Mouse (Mus musculus) CH12.LX (cell line): ENCODE measurements around the gene Glis3. TPM values are rescaled to one million over a fixed set of nuclear protein-coding genes. Genes with fewer than 3 reads are reported as not detected.

ENCODE experiments used
- DNase-seq: peaks from one replicate; pipeline ENCODE4 v3.0.0-alpha.2; 2013; ENCODE audit errors: extremely low read depth
- H3K27ac ChIP-seq: 2 replicates; pipeline ENCODE4 v1.5.1; 2012; ENCODE audit warnings: low read depth, mild to moderate bottlenecking, control low read depth, moderate library complexity; ENCODE audit not compliant: insufficient read depth
- H3K27me3 ChIP-seq: replicated peaks from 2 replicates; pipeline ENCODE3; 2012; ENCODE audit warnings: inconsistent platforms
- H3K36me3 ChIP-seq, 2 experiments: replicated peaks in 1 of 2; 2 replicates each; pipeline versions ENCODE3 to v1.6.1; 2012; ENCODE audit warnings: inconsistent platforms in 1 of 2, low read length in 1 of 2, mild to moderate bottlenecking in 1 of 2, mixed read lengths in 1 of 2, moderate library complexity in 1 of 2; ENCODE audit not compliant: control insufficient read depth in 1 of 2, insufficient read depth in 1 of 2
- H3K4me1 ChIP-seq, 2 experiments: 2 replicates each; pipeline ENCODE4 v1.6.1; 2012; ENCODE audit warnings: inconsistent platforms in 1 of 2, moderate library complexity in 1 of 2; ENCODE audit not compliant: insufficient read depth in 2 of 2, control insufficient read depth in 1 of 2
- H3K4me2 ChIP-seq: 2 replicates; pipeline ENCODE4 v1.6.1; 2012; ENCODE audit warnings: low read depth, mild to moderate bottlenecking, control low read depth; ENCODE audit not compliant: poor library complexity, insufficient read depth, severe bottlenecking
- H3K4me3 ChIP-seq, 3 experiments: fragments of 150-350 bp in 1 of 3; sonication (generic) in 1 of 3; replicated peaks in 1 of 3; 2 replicates each; pipeline versions ENCODE3 to v1.5.1; 2011 to 2012; ENCODE audit warnings: low read depth in 2 of 3, low read length in 2 of 3, mild to moderate bottlenecking in 2 of 3, moderate library complexity in 2 of 3, control low read depth in 1 of 3, improper control_type of control experiment in 1 of 3, inconsistent platforms in 1 of 3, mixed read lengths in 1 of 3; ENCODE audit not compliant: poor library complexity in 1 of 3
- H3K79me2 ChIP-seq: replicated peaks from 2 replicates; pipeline ENCODE4 v1.6.1; 2012; ENCODE audit warnings: mild to moderate bottlenecking, moderate library complexity; ENCODE audit not compliant: control insufficient read depth, poor library complexity, insufficient read depth, severe bottlenecking; ENCODE audit errors: extremely low read depth
- H3K9ac ChIP-seq: 2 replicates; pipeline ENCODE4 v1.6.1; 2012; ENCODE audit warnings: low read depth, mild to moderate bottlenecking, control low read depth, moderate library complexity; ENCODE audit not compliant: insufficient read depth
- H3K9me3 ChIP-seq: replicated peaks from 2 replicates; pipeline ENCODE3; 2012; ENCODE audit warnings: low read length, inconsistent platforms, mixed read lengths
- CTCF ChIP-seq, 2 experiments: IDR thresholded peaks in 1 of 2; conservative IDR thresholded peaks in 1 of 2; 2 replicates each; pipeline ENCODE4 v1.5.1; 2011 to 2012; ENCODE audit warnings: low read depth in 2 of 2, low read length in 2 of 2, improper control_type of control experiment in 1 of 2, inconsistent platforms in 1 of 2, mild to moderate bottlenecking in 1 of 2, moderate library complexity in 1 of 2
- EP300 ChIP-seq: IDR thresholded peaks from 2 replicates; pipeline ENCODE4 v1.6.1; 2011; ENCODE audit warnings: low read length, improper control_type of control experiment
- ETS1 ChIP-seq: conservative IDR thresholded peaks from 2 replicates; pipeline ENCODE4 v1.6.1; 2012; ENCODE audit warnings: low read depth, mild to moderate bottlenecking, inconsistent platforms, low read length, improper control_type of control experiment, moderate library complexity
- GABPA ChIP-seq: IDR thresholded peaks from 2 replicates; pipeline ENCODE4 v1.6.1; 2012; ENCODE audit warnings: low read depth, low read length, improper control_type of control experiment, inconsistent platforms; ENCODE audit not compliant: insufficient replicate concordance
- IRF4 ChIP-seq: IDR thresholded peaks from 2 replicates; pipeline ENCODE4 v1.6.1; 2014; ENCODE audit warnings: low read depth, mild to moderate bottlenecking, inconsistent platforms, low read length, improper control_type of control experiment
- JUND ChIP-seq: conservative IDR thresholded peaks from 2 replicates; pipeline ENCODE4 v1.6.1; 2011; ENCODE audit warnings: low read depth, low read length, improper control_type of control experiment
- KAT2A ChIP-seq: IDR thresholded peaks from 2 replicates; pipeline ENCODE4 v1.6.1; 2012; ENCODE audit warnings: low read length, improper control_type of control experiment, inconsistent platforms; ENCODE audit not compliant: insufficient replicate concordance
- MAFK ChIP-seq: IDR thresholded peaks from 2 replicates; pipeline ENCODE4 v1.6.1; 2011; ENCODE audit warnings: low read length, improper control_type of control experiment; ENCODE audit not compliant: insufficient replicate concordance
- MAZ ChIP-seq: IDR thresholded peaks from 2 replicates; pipeline ENCODE4 v1.6.1; 2012; ENCODE audit warnings: low read depth, mild to moderate bottlenecking, inconsistent platforms, low read length, improper control_type of control experiment, moderate library complexity
- MEF2A ChIP-seq: IDR thresholded peaks from 2 replicates; pipeline ENCODE4 v1.6.1; 2014; ENCODE audit warnings: low read depth, mild to moderate bottlenecking, inconsistent platforms, low read length, improper control_type of control experiment, borderline replicate concordance
- MXI1 ChIP-seq: IDR thresholded peaks from 2 replicates; pipeline ENCODE4 v1.6.1; 2011; ENCODE audit warnings: mild to moderate bottlenecking, low read depth, low read length, improper control_type of control experiment
- MYC ChIP-seq: IDR thresholded peaks from 2 replicates; pipeline ENCODE4 v1.6.1; 2011; ENCODE audit warnings: low read depth, mild to moderate bottlenecking, improper control_type of control experiment, low read length
- POLR2A ChIP-seq: IDR thresholded peaks from 2 replicates; pipeline ENCODE4 v1.6.1; 2011; ENCODE audit warnings: low read depth, mild to moderate bottlenecking, improper control_type of control experiment, low read length
- RAD21 ChIP-seq: IDR thresholded peaks from 2 replicates; pipeline ENCODE4 v1.6.1; 2011; ENCODE audit warnings: low read depth, mild to moderate bottlenecking, low read length, improper control_type of control experiment, moderate library complexity
- TCF12 ChIP-seq: IDR thresholded peaks from 2 replicates; pipeline ENCODE4 v1.6.1; 2014; ENCODE audit warnings: low read depth, mild to moderate bottlenecking, inconsistent platforms, low read length, improper control_type of control experiment
- UBTF ChIP-seq: IDR thresholded peaks from 2 replicates; pipeline ENCODE4 v1.6.1; 2012; ENCODE audit warnings: low read depth, mild to moderate bottlenecking, inconsistent platforms, low read length, improper control_type of control experiment, moderate library complexity
- ZC3H11A ChIP-seq: IDR thresholded peaks from 2 replicates; pipeline ENCODE4 v1.6.1; 2012; ENCODE audit warnings: low read depth, mild to moderate bottlenecking, inconsistent platforms, low read length, improper control_type of control experiment
- ZKSCAN1 ChIP-seq: IDR thresholded peaks from 2 replicates; pipeline ENCODE4 v1.6.1; 2012; ENCODE audit warnings: low read depth, inconsistent platforms, low read length, improper control_type of control experiment, borderline replicate concordance
- dilution Hi-C: fragments of 300-500 bp; cut with MboI; formaldehyde crosslinking; loops from 2 replicates; pipeline ENCODE4 v1.14.3; 2020; ENCODE audit warnings: low sequenced_read_pairs; ENCODE audit not compliant: extremely low pct_unique_long_range_greater_than_20kb, extremely low pct_ligation_motif_present
- in situ Hi-C: fragments of 300-500 bp; cut with MboI; formaldehyde crosslinking; loops from 3 replicates; pipeline ENCODE4 v1.14.3; 2019; ENCODE audit warnings: low sequenced_read_pairs, low pct_ligation_motif_present, low pct_unique_long_range_greater_than_20kb, mixed read lengths
- polyA plus RNA-seq: library from polyadenylated mRNA; unstranded; fragments of >175 nt; gene quantifications from 2 replicates; pipeline ENCODE4 v1.2.1, GENCODE M21; 2012; ENCODE audit warnings: low read depth; ENCODE audit not compliant: insufficient read length
- total RNA-seq, 2 experiments: library from RNA; depleted of rRNA; stranded (reverse); fragments of 300-350 nt in 1 of 2; fragments of >200 nt in 1 of 2; gene quantifications; 2 replicates each; pipeline ENCODE4 v1.2.3; 2012 to 2014

Gene Glis3
- total and polyA plus RNA-seq, 3 experiments: not detected

DNA sequence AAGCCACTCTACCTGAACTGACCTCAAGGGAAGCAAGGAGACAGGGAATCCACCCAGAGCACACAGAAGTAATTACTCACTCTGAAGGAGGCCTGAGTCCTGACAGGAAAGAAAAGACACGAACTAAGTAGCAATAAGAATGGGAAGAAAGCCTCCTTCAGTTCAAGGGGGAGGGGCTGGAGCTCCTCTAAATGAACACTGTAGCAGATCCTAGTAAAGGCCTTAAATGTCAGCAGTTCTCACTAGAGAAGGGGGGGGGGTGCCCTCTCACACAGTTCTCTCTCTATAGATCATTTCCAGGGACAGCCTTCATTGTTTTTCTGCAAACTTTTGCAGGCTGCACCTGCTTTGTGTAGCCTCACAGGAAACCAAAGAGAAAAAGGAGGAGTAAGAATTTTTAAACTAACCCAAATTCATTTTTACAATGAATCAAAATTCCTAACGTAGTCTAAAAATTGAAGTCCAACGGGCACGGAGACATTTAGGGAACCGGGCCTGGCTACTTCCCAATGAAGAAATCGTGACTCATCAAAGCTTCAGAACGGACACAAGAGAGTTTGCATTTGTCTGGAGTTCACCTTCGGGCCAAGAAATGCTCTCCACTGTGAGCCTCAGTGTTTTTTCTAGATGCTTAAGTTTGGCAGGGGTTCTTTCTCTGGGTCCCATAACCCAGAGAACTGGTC, 2.7 kb downstream of the Glis3 start:
- H3K27me3 ChIP-seq: no peaks in the 10 kb centered on the region
- H3K4me1 ChIP-seq: no peaks in the 10 kb centered on the region
- no peaks in the 10 kb centered on the region for H3K79me2 ChIP-seq
- H3K4me2 ChIP-seq: no peak overlapping the region
- H3K9ac ChIP-seq: no peak overlapping the region
- no peak for TF ChIP-seq MAZ
- no peak for TF ChIP-seq ZKSCAN1
- no peak for TF ChIP-seq GABPA
- no peak for TF ChIP-seq KAT2A
- no peak for TF ChIP-seq TCF12
- TF ChIP-seq MEF2A: no peak
- H3K36me3 ChIP-seq: no peaks in the 10 kb centered on the region
- in situ Hi-C loops (no loop called here), dilution Hi-C loops (no loop called here)
- H3K9me3 ChIP-seq: peaks cover 3% of the 10 kb centered on the region
- no peak overlapping the region for H3K4me3 ChIP-seq
- DNase-seq: no peak
- no peak overlapping the region for H3K27ac ChIP-seq

DNA sequence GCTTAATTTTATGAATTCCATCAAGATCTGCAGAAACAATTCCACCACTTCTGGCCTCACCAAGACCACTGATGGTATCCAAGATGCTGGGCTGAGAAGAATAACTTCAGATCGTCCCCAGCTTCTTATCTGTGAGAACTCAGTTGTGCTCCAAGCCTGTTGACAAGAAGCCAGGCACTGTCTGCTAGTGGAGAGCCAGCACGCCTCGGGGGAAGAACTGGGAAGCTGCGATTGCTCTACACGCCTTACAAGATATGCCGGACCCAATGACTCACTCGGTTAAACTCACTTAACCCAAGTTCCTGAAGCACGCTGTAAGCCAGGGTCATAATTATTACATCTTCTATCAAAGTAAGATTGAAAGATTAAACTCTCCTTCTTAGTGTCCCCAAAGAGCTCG, 16.1 kb downstream of the Glis3 start:
- in situ Hi-C loops: no loop called here
- Histone ChIP-seq H3K9me3 (no peaks in the 10 kb centered on the region), H3K79me2 (no peaks in the 10 kb centered on the region), H3K27ac (no peak overlapping the region), H3K9ac (no peak overlapping the region), H3K27me3 (no peaks in the 10 kb centered on the region), H3K36me3 (no peaks in the 10 kb centered on the region), H3K4me3 (no peak overlapping the region), H3K4me2 (no peak overlapping the region), H3K4me1 (0 out of 4 replicates have a peak, but pooled peaks cover 2 to 3% of the 10 kb centered on the region in 2 experiments)
- dilution Hi-C loops: no loop called here
- no peak for TF ChIP-seq MXI1
- no peak for DNase-seq

DNA sequence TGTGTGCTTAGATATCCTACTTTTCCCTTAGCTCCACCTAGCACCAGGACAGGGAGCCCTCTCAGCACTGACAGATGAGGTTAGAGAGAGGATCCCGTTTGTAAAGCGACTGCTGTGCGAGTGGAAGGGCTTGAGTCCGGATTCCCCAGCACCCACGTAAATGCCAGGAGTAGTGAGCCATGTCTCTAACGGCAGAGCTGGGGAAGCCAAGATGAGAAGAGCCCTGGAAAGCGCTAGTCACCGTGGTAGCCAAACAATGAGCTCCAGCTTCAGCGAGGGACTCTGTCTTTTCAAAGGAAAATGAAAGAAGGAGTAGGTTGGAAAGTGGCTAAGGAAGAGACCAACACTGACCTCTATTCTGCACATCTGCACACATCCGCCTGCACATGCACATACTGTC, 16.7 kb downstream of the Glis3 start:
- dilution Hi-C loops (no loop called here), in situ Hi-C loops (no loop called here)
- Histone ChIP-seq H3K27me3 (no peaks in the 10 kb centered on the region), H3K9ac (no peak overlapping the region), H3K4me3 (no peak overlapping the region), H3K4me1 (peaks cover 2 to 9% of the 10 kb centered on the region in 2 experiments; a peak in 1 of 4 replicates), H3K27ac (no peak overlapping the region), H3K79me2 (no peaks in the 10 kb centered on the region), H3K4me2 (no peak overlapping the region), H3K36me3 (no peaks in the 10 kb centered on the region), H3K9me3 (no peaks in the 10 kb centered on the region)
- DNase-seq: no peak
- TF ChIP-seq IRF4: no peak
- no peak for TF ChIP-seq RAD21
- no peak for TF ChIP-seq ETS1
- no peak for TF ChIP-seq MYC
- TF ChIP-seq EP300: no peak
- TF ChIP-seq UBTF: no peak
- TF ChIP-seq CTCF (conservative IDR thresholded peaks at IDR 0.05 in 1 of 2, IDR thresholded peaks at IDR 0.05 in 1 of 2; ENCODE audit: low read depth in 2 of 2, low read length in 2 of 2): no peak
- TF ChIP-seq MAZ: no peak
- no peak for TF ChIP-seq MAFK
- TF ChIP-seq GABPA: no peak
- TF ChIP-seq ZC3H11A: no peak
- TF ChIP-seq POLR2A: no peak
- no peak for TF ChIP-seq JUND
